Mouse (Mus musculus): ENCODE results near the gene Gm7879. TPM values are rescaled to one million over a fixed set of nuclear protein-coding genes. Genes with fewer than 3 reads are reported as not detected.

Gm7879 gene
- polyA plus RNA-seq (2017; shearing (Covaris generic)): not detected

GRCm38 (mm10) chr5:43912844-43913243 lies at the start of gene Gm7879:
Gene Gm7879 (plus strand): TSS chr5:43913144.

DNA sequence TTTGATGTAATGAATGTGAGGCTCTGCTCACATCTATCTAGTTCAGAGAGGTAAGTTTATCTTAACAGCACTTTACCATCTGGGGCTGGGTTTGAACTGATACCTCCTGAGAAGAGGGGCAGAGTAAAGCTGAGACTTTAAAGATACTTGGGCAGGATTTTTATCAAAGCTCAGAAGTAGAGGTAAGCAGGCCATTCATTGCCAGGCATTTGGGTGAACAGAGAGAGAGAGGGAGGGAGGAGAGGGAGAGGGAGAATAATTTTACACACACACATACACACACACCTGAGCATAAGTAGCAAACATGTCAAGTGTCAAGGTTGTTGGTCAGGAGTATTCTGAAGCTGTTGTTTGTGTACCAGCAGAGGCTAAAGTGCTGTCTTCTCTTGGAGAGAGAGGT lies 44.7 kb upstream of the Gm7879 start, which contains the start of gene Cd38:
Cd38 (plus strand) TSS at position 301 of the 400 bp plus-strand sequence.

Other genes starting within 250 kb of the Gm7879 start
- gene Bst1, start 94.3 kb upstream of the Gm7879 start, polyA plus RNA-seq (2017; shearing (Covaris generic)): 0.35 TPM
- 68.1 TPM for gene Fbxl5, start 91.5 kb upstream of the Gm7879 start, polyA plus RNA-seq (2017; shearing (Covaris generic))
- gene Cd38, start 44.6 kb upstream of the Gm7879 start, polyA plus RNA-seq (2017; shearing (Covaris generic)): 6.9 TPM
- not detected for gene Fgfbp1, start 68.6 kb downstream of the Gm7879 start, polyA plus RNA-seq (2017; shearing (Covaris generic))
- gene Prom1, start 188.9 kb downstream of the Gm7879 start, polyA plus RNA-seq (2017; shearing (Covaris generic)): 0.39 TPM

Measured in effector memory CD4-positive, alpha-beta T cell, adult 5 months (primary cell).